Mouse (Mus musculus) olfactory bulb, adult 2 months (tissue): Measurements from ENCODE around the gene G6pdx.

Source experiments
- CTCF ChIP-seq: fragments of 200-500 bp; IDR thresholded peaks from 2 replicates; pipeline ENCODE4 v1.5.1; 2012; ENCODE audit warnings: low read depth, mild to moderate bottlenecking, low read length, moderate library complexity; ENCODE audit not compliant: insufficient read depth
- POLR2A ChIP-seq: fragments of 200-500 bp; IDR thresholded peaks from 2 replicates; pipeline ENCODE4 v1.6.1; 2012; ENCODE audit warnings: mild to moderate bottlenecking, low read depth, low read length, moderate library complexity; ENCODE audit not compliant: insufficient read depth

GRCm38 (mm10) chrX:74392535-74393443 is 36.2 kb downstream of the G6pdx start, which contains the start of the genes Fam3a and Ikbkg:
- TF ChIP-seq CTCF: no peak
- no peak for TF ChIP-seq POLR2A
